Mouse (Mus musculus) kidney, adult 2 months (tissue): ENCODE data around the gene Sstr3.

ENCODE experiments used
- CTCF ChIP-seq: fragments of 200-500 bp; conservative IDR thresholded peaks from 2 replicates; pipeline ENCODE4 v1.5.1; 2011; ENCODE audit warnings: low read depth, mild to moderate bottlenecking, control low read depth, low read length, moderate library complexity, mixed read lengths; ENCODE audit not compliant: insufficient read depth, insufficient read length
- POLR2A ChIP-seq: fragments of 200-500 bp; IDR thresholded peaks from one replicate; pipeline ENCODE4 v1.6.1; 2011; ENCODE audit warnings: low read depth, low read length, control low read depth

- TF ChIP-seq CTCF (peak; percentile 66), POLR2A (no peak)
Observed at GRCm38 (mm10) chr15:78547415-78548335, 3.2 kb upstream of the Sstr3 start.
